Mouse (Mus musculus) cerebellum, postnatal 36 days (tissue): ENCODE results near the gene Rsg1.

ENCODE experiments used
- DNase-seq, 2 experiments: peaks; one replicate each; pipeline ENCODE4 v3.0.0; 2021 to 2022; ENCODE audit warnings: mixed read lengths in 2 of 2

The Rsg1 gene

DNA sequence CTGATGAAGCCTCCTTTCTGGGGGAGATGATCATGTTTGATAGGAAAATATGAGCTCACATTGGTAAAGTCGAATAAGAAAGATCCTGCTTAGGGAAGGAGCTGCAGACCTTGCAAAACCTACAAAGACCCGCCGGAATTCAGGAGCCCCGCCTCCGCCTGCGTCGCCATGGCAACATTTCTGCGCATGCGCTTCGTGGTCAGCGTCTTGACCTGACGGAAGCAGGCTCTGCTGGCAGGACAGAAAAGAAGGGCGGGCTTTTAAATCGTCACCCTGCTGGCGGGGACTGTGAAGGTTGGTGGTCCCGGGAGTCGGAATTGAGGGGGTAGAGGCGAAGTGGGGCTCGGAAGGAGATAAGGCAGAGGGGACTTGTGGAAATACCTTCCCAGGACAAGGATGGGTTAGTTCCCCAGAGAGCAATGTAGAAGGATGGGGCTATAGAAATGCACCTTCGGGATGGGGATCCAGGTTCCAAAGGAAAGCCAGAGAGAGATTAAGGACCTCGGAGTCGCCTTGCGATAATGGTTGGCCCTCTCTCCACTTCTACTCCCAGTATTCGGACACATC lies at the start of gene Rsg1:
Gene Rsg1 (plus strand): TSS at position 187 of the 567 bp plus-strand sequence.
- DNase-seq = peak; percentile 95

DNA sequence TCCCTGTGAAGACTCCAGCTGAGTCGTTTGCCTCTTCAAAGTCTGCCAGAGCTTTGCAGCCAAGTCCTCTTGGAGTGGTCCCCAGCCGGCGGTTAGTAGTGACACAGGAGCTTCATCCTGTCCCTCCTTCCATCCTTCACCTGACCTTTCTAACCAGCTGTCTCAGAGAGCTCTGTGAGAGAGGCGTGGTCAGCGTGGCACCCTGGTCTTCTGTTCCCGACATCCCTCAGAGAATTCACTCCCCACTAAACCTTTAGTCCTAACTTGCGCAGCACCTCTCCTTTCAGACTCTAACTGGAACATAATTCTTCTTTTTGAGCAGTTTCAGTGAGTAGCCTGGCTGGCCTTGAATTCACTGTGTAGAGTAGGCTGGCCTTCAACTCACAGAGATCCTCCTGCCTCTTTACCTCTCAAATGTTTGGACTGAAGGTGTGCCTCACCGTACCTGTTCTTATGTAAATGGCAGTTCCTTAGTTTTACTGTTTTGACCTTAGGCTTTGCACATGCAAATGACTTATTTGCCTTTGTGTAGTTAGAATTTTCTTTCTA lies 47.9 kb upstream of the Rsg1 start:
- DNase-seq = no peak

DNA sequence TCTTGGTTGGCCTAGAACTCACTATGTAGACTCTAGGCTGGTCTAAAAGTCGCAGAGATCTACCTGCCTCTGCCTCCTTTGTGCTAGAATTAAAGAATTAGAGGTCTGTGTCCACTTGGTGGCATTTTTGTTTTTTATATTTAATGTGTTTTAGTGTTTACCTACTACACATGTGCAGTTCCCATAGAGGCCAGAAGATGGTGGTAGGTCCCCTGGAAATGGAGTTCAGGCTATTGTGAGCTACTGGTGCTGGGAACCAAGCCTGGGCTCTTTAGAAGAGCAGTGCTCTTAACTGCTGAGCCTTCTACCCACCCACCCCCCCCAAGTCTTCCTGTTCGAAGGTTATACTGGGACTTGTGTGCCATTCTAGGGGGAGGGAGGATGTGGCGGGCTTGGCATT lies 46.6 kb upstream of the Rsg1 start:
- no peak for DNase-seq

DNA sequence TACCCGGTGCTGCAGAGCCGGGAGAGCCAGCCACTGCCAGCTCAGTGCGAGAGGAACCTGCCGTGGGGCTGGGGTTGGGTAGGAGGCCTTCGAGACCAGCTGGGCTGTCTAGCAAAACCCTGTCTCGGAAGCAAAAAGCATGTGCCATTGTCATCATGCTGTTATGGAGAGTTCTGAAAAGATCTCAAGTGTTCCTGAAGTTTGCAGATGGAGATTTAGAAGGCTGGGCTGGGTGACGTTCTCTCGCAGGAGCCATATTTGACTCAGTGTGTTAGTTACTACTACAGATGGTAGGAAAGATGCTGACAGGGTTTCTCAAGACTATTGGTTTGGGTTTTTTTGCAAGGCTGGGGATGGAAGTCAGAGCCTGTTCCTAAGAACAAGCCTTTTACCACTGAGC lies 41.6 kb upstream of the Rsg1 start:
- DNase-seq = no peak

DNA sequence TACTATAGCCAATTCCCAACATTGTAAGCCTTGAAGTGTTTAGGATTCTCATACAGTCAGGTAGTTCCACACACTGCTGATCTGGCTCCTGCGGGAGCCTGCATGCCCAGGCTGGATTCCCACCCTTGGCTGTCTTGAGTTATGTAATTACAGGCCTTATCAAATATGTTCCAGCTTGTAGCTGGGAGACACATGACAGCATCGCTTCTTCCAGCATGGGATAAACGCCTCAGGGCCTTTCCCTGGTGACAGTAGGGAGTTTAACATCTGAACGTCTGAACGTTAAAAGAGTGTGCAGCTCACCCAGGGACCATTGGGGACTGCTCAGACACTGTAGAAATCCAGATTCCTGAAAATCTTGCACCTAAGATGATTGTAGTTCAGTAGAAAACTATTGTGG lies 38.0 kb upstream of the Rsg1 start:
- no peak for DNase-seq

DNA sequence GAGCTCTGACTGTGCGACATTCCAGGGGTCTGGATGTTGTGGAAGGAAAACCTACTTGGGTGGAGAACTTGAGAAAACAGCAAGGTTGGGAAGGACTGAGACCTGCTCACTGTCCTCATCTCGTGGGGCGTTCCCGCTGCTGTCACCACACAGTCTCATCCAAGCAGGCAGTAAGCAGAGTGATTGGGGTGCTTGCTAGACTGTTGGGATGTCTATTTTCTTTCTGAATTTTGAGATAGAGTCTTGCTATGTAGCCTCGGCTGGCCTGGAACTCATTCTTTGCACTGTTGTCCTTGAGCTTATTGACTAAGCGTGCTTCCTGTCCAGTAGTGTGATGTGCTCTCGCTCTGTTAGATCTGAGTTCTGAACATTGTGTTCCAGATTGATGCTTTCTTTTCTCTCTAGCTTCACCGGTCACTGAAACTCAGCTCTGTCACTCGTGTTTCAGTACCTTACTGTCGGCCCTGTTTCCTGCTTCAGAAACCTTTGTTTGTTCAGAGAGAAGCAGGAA lies 37.4 kb upstream of the Rsg1 start:
- DNase-seq = no peak

DNA sequence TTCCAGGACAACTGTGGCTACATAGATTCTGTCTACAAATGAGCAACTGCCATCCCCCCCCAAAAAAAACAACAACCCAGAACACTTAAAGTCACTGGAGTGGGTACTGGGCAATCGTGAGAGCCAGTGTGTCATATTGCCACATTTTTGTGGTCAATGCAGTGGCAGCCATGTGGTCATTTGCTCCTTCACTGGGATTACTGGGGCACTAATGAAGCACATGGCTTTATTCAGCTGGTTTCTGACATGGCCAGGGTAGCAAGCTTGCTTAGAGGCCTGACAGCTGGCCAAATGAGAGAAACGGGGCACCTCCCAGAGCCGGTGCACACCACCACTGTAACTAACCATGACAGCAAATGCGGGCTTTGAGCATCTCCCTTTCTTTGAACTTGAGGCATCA lies 35.3 kb upstream of the Rsg1 start:
- DNase-seq = no peak

DNA sequence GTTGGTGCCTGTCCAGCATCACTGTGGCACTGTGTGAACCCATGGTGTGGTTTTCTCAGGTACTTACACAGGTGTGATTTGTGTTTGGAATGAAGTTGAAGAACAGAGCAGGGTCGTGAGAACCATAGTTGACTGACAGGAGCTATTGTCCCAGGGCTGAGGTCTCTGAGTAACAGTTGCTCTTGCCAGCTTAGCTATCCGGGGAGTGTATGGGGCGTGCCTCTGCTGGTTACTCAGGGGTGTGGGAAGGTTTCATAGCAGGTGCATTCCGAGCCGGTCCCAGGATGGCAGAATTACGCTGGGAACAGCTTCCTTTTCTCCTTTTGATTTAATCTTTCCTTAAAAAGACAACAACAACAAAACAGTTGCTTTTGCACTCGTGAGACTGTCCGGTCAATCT lies 32.9 kb upstream of the Rsg1 start:
- DNase-seq = no peak

DNA sequence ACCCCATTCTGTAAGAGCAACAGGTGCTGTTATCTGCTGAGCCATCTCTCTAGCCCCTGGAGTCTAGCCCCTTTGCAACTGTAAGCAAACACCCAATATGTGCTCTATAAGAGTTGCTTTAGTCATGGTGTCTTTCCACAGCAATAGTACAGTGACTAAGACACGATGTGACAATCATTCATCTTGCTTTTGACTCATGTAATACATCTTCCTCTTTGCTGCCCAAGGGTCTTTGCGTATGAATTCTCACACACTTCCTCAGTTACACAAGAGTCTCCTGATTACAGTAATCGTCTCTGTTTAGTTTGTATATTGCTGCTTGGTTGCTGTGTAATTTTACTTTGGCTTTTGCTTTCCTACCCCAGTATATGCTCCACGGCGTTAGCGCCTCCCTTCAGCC lies 31.8 kb upstream of the Rsg1 start:
- DNase-seq = no peak

DNA sequence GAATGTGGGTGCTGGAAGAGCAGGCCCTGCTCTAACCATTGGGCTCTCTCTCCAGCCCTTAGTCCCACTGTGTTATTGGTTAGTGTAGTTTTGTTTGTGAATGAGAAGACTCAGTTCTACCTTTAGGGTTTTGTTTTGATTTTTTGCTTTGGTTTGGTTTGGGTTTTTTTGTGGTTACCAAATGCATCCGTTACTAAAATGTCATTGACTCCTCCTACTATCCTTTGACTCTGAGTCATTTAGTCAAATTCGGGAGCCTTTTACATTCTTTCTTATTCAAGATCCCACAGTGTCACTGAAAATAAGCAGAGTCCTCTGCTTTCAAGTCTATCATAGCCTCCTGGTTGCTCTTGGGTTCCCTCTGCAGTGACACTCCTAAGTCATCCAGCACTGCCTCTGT lies 29.8 kb upstream of the Rsg1 start:
- no peak for DNase-seq

DNA sequence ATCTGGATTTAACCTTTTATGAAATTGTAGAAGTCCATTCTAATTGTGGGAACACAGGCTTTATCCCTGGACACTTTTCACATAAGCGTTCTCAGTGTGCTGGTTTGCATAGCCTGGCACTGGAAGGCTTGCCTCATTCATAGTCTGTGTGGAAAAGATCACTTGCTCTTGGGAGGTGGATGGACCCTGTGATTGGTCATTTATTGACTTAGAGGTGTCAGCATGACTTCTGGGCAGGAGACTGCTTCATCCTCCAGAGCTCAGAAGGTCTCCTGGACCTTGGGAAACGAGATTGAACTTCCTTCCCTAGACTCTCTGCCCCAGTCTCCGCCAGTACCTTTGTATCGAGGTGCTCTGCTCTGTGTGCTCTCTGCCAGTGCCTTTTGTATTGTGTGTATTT lies 29.3 kb upstream of the Rsg1 start:
- no peak for DNase-seq

DNA sequence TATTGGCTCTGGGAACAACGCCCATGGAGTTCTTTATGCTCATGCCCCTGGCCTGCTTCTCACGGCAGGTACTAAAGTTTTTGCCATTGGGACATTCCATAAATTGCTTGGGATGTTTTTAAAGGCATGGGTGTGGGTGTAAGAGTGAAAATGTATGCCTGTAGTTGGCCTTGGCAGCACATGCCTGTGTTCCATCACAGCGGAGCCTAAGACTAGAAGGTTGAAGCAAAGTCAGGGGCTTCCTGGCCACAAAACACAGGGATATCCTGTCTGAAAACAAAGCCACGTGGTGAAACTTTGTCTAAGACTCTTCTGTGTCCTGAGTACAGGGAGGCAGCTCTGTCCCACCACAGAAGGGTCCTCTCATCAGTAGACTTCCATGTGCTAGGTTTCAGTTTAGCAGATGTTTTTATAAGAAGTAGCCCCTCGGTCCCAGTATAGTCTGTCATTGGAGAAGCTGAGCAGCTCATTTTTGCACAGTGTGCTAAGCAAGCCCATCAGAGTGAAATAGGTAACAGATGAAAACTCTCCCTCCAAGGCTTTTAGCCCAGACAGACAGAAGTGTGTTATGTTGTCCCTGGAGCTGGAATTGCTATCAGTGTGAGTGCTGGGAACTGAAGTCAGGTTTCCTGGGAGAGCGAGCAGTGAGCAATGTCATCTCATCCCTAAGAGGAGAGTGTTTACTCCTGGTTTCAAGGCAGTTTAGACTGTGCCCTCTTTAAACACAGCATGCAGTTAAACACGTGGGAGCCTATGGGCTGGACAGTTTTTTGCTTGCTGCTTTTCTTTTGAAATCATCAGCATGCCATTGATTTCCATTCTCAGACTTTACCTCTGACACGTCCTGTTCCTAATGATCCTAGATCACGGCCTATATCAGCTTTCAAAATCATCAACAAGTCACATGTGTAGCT lies 26.6 kb upstream of the Rsg1 start:
- DNase-seq = no peak

DNA sequence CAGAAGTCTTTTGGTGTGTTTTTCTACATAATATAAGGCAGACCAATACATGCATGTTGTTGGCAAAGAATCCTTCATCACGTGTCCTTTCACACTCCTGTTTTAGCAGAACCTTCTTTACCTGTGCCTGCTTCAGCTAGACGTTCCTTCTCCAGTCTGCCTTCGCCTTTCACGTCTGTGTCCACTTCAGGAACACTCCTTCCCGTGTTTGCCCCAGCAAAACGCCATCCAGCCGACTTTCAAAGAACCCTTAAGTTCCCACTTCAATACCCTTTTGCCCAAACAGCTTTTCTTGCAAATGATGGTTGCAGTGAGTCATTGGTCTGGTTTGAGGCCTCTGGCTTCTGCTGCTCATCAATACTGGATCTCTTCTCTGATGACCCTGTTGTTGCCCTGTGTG lies 22.5 kb upstream of the Rsg1 start:
- DNase-seq = no peak

DNA sequence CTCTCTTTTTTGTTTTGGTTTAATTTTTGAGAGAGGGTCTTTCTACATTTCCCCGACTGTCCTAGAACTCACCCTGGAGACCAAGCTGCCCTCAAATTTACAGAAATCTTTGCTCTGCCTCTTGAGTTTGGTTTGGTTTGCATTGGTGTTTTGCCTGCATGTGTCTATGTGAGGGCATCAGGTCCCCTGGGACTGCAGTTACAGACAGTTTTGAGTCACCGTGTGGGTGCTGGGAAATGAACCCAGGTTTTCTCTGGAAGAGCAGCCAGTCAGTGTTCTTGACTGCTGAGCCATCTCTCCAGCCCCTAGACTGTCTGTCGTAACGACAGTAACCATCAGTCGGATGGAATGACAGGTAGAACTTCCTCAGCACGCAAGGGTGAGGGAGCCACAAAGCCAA lies 19.2 kb upstream of the Rsg1 start:
- no peak for DNase-seq

DNA sequence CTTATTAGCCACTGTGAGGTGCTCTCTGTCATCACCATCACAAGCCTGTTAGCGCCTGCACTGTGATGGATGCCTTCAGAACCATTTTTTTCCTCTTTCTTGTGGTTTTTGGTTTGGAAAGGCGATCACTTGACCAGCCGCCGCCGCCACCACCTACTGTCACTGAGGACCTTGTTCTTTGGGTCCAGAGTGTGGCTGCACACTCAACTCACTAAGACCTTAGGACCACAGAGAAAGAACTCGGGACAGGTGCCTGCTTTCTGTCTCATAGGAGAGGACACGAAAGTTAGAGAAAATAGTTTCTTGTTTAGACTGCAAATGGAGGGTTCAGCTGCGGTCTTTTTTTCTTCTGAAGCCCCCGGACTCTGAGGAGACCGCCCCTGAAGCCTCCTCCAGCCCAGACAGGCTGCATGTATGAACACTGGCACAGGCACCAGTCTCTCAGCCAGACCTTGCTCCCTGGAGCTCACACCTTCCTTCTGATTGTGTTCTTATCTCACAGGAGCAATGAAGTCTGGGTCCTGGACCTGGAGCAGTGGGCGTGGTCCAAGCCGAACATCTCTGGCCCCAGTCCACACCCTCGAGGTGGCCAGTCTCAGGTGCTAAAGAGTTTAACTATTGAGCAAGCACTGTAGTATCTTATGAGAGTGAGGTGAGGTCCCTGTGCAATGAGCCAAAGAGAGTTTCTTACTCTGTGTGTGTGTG lies 16.6 kb upstream of the Rsg1 start:
- no peak for DNase-seq

DNA sequence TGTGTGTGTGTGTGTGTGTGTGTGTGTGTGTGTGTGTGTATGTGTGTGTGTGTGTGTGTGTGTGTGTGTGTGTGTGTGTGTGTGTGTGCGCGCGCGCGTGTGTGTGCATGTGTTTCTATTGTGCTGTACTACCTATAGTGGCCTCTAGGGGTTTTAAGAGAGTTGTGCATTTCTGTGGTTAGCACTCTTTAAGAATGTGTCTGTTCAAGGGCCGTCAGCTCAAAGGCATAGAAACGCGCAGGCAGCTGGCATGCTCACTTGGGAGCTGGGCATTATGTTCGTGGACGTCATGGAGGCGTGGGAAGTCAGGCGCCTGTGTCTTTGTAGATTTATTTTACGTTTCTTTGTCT lies 16.1 kb upstream of the Rsg1 start:
- DNase-seq = no peak

DNA sequence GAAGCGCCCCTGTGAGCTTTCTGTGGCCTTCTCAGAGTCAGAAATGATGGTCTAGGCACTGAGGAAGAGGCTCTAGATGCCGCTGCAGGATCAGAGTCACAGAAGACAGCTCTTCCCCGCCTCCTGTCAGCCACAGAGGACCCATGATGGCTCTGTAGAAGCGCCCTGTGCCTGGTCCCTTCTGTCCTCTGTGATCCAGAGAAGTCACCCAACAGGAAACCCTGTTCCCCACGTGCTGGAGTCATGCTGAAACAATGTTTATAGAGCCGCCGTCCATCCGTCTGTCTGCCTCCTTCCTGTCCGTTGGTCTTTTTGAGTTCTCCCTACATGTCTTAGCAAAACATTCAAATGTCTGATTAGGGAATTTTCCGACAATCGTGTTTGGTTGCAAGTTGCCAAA lies 12.8 kb upstream of the Rsg1 start:
- DNase-seq = no peak

DNA sequence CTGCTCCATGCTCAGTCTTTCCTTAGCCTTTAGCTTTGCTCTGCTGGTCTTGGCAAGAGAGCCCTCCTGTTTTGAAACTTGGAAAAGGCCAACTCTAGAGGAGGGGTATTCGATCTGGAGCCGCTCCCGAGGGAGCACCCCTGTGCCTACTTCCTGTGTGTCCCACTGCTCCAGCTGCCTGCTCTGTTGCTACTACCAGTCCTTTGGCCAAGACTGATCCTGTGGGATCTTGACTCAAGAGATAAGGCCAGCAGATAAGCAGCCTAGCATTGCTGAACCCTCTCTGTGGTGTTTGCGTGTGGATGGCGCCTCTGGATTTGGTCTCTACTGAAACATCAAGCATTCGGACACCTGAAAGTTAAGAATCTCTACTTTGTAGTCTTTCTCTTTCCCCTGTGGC lies 11.6 kb upstream of the Rsg1 start:
- DNase-seq = no peak

DNA sequence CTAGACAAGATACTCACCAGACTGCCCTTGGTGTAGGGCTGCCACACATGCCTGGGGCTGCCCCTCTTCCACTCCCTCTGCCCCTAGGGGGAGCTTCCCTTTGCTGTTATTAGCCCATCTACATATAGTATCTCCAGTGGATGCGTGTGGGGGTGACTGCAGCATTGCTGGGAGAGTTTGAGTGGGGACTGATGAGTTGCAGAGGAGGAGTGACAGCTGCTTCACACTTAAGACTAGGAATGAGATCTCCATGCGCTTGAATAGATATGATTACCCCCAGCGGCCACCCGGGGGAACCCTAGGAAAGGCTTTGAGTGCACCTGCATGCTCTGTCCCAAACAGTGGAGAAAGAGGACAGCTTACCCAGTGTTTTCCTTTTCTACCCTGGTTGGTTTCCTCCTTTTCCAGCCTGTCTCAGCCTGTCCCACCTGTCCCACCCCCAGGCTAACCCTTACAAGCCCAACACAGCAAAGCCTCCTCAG lies 9.1 kb upstream of the Rsg1 start:
- peak in 1 of 2 experiments; percentile 25 for DNase-seq

DNA sequence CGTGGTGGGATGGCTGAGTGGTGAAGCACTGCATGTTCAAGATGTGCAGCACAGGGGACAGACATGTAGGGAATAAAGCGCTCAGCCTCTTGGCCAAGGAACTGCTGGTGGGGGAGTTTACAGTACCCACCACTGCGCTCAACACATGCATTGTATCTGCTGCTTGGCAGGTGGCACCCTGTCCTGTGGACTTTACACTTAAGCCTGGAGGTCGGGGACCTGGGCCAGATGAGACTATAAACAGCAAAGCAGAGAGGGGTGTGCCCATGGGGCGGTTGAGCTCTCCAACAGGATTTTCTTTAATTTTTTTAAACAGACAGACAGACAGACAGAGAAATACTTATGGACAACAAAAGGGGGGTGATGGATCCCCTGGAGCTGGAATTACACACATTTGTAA lies 6.7 kb upstream of the Rsg1 start:
- DNase-seq = no peak

DNA sequence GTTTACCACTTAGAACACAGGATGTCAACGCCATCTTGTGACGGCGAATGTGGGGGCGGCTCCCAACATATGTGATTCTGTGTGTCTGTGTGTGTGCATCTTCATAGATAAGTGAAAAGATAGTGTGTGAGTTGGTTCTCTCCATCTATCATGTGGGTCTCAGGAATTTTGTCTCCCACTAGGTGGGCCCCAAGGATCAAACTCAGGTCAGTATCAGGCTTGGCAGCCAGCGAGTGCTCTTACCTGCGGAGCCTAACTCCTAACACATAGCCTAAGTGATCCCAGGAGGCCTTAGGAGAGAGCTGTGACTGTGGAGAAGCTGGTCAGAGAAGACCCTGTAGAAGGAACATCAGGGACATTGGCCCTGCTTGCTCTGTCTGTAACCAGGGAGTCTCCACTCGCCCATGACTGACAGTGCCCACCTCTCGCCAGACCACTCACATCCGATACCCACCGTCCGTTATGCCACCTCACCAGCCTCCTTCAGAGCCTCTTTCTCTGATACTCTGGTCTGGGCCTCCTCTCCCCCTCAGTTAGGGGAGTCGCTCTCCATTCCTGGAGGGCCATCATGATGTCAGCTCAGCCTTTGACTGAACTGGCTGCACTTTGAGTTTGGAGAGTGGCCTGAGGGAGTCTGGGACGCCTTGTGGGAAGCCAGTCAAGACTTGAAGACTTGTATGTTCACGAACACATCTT lies 3.1 kb upstream of the Rsg1 start:
- DNase-seq = no peak

DNA sequence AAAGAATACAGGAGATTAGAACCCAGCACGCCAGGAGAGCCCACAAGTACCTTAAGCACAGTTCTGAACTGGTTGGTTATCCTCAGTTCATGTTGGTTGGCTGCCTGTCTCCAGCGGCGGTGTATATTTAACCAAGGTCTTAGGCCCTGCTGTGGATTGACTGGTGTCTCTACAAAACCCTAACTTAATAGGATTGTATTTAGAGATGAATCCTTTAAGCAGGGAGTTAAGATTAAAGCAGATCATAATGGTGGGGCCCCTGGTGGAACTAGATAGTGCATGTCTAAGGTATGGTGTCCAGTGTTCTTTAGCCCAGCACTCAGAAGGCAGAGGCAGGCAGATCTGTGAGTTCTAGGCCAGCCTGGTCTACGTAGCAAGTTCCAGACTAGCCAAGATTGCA lies 2.1 kb upstream of the Rsg1 start:
- DNase-seq = no peak

DNA sequence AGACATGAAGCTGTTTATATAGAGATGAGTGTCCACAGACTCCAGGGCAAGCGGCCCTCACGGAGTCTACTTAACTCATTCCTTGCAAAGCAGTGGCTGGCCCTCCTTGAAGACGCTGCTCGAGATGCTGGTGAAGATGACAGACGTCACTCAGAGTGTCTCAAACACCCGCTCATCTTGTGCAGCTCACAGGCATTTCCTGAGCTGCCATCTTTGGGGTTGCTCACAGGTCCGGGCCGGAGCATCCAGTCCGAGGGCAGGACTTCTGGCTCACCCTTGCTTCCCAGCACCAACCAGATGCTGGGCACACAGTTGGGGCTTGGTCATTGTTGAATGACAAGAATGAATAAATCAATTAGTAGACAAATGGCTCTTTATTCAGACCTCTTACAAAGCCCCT lies 864 bp upstream of the Rsg1 start:
- no peak for DNase-seq
